Mouse (Mus musculus) megakaryocyte-erythroid progenitor cell, adult 5 weeks (primary cell): ENCODE results near the gene Gm10377. TPM values are rescaled to one million over a fixed set of nuclear protein-coding genes. Genes with fewer than 3 reads are reported as not detected.

Experiments used
- polyA plus RNA-seq: library from polyadenylated mRNA; stranded (reverse); fragments of >175 nt; gene quantifications from 2 replicates; pipeline ENCODE4 v1.2.3, GENCODE M21; 2012

Gene Gm10377
- polyA plus RNA-seq: not detected in 2 replicates

GRCm38 (mm10) chr14:42797887-42798286 lies at the start of gene Gm10377:
Gene Gm10377, minus strand, starts transcription at chr14:42797987.

GRCm38 (mm10) chr14:42768721-42769120 lies 29.1 kb downstream of the Gm10377 start, which contains the start of gene Gm3015:
Gene Gm3015, minus strand, starts transcription at chr14:42768821.

Other genes with a start within 250 kb of the Gm10377 start
- gene Gm17124, start 198.1 kb downstream of the Gm10377 start, polyA plus RNA-seq: not detected in 2 replicates
- not detected in 2 replicates for gene Gm3633, start 156.1 kb downstream of the Gm10377 start, polyA plus RNA-seq
- not detected in 2 replicates for gene Gm10378, start 142.0 kb downstream of the Gm10377 start, polyA plus RNA-seq
- not detected in 2 replicates for gene Gm3015, start 29.2 kb downstream of the Gm10377 start, polyA plus RNA-seq
- gene Gm21977, start 55.5 kb upstream of the Gm10377 start, polyA plus RNA-seq: not detected in 2 replicates
- not detected in 2 replicates for gene Gm8082, start 195.6 kb upstream of the Gm10377 start, polyA plus RNA-seq
- gene Gm10376, start 217.6 kb upstream of the Gm10377 start, polyA plus RNA-seq: not detected in 2 replicates